Mouse (Mus musculus) embryonic facial prominence, embryonic 14.5 days (tissue): ENCODE measurements around the gene Rdm1. TPM values are rescaled to one million over a fixed set of nuclear protein-coding genes. Genes with fewer than 3 reads are reported as not detected.
A peak's percentile ranks its signal among the peaks of the same experiment; 100 is the strongest.
"Not testable (repeated sequence)": the region's sequence is repeated elsewhere in the genome, so short reads cannot be mapped to it uniquely, and the experiment has no call there.

Experiments used
- ATAC-seq: fragments of 200-750 bp; cut with Nextera tagmentation; 2 replicates; pipeline ENCODE4 v1.8.0; 2017; ENCODE audit warnings: low read depth, moderate number of reproducible peaks, moderate TSS enrichment
- DNase-seq: peaks from one replicate; pipeline ENCODE4 v3.0.0-alpha.2; 2015; ENCODE audit warnings: low spot score
- H3K27ac ChIP-seq: fragments of 300-500 bp; sonication (generic); replicated peaks from 2 replicates; pipeline ENCODE4 v1.5.1; 2014; ENCODE audit warnings: low read depth, mild to moderate bottlenecking, low read length, moderate library complexity
- H3K27me3 ChIP-seq: fragments of 300-500 bp; sonication (generic); replicated peaks from 2 replicates; pipeline ENCODE4 v1.6.1; 2014; ENCODE audit warnings: low read length; ENCODE audit not compliant: control insufficient read depth, insufficient read depth
- H3K36me3 ChIP-seq: fragments of 300-500 bp; sonication (generic); 2 replicates; pipeline ENCODE4 v1.6.1; 2014; ENCODE audit warnings: low read length, mixed read lengths; ENCODE audit not compliant: control insufficient read depth, insufficient read depth
- H3K4me1 ChIP-seq: fragments of 300-500 bp; sonication (generic); 2 replicates; pipeline ENCODE4 v1.6.1; 2014; ENCODE audit warnings: antibody characterized with exemption, low read length; ENCODE audit not compliant: control insufficient read depth, insufficient read depth
- H3K4me2 ChIP-seq: fragments of 300-500 bp; sonication (generic); 2 replicates; pipeline ENCODE4 v1.6.1; 2014; ENCODE audit warnings: low read depth, mild to moderate bottlenecking, low read length, moderate library complexity, mixed read lengths
- H3K4me3 ChIP-seq: fragments of 300-500 bp; sonication (generic); 2 replicates; pipeline ENCODE4 v1.5.1; 2014; ENCODE audit warnings: low read depth, mild to moderate bottlenecking, low read length
- H3K9ac ChIP-seq: fragments of 300-500 bp; sonication (generic); 2 replicates; pipeline ENCODE4 v1.6.1; 2014; ENCODE audit warnings: low read depth, mild to moderate bottlenecking, low read length, moderate library complexity, mixed read lengths
- H3K9me3 ChIP-seq: fragments of 300-500 bp; sonication (generic); 2 replicates; pipeline ENCODE4 v1.6.1; 2016; ENCODE audit warnings: low read length; ENCODE audit not compliant: control insufficient read depth
- WGBS: fragments of 180-500 bp; shearing (Covaris S2); extraction: QIAGEN DNeasy Blood & Tissue Kit; methylation state at CpG from one replicate; pipeline ENCODE4 v1.1.7; 2014; 5-methylcytosine and 5-hydroxymethylcytosine counted together
- polyA plus RNA-seq: library from polyadenylated mRNA; unstranded; fragments of >200 nt; fragmentation: Nextera tagmentation; extraction: Ambion mirVana; gene quantifications from 2 replicates; pipeline ENCODE4 v1.2.1, GENCODE M21; 2014

The Rdm1 gene
- polyA plus RNA-seq, 1 experiment from 2014 or later: 34.9 TPM

- Histone ChIP-seq H3K36me3 (no peaks in the 10 kb centered on the region), H3K9me3 (no peaks in the 10 kb centered on the region), H3K4me1 (peaks cover 16% of the 10 kb centered on the region), H3K27ac (no peak overlapping the region), H3K9ac (no peak overlapping the region), H3K27me3 (no peaks in the 10 kb centered on the region), H3K4me3 (no peak overlapping the region), H3K4me2 (no peak overlapping the region)
- 81% methylated on average over 6 of the region's 6 CpGs for WGBS
- no peak for ATAC-seq
- DNase-seq: no peak
These were observed 13.4 kb upstream of the Rdm1 start for GRCm38 (mm10) chr11:101613596-101613995.

- no peak for ATAC-seq
- no peaks in the 10 kb centered on the region for H3K9me3 ChIP-seq
- no peak overlapping the region for H3K4me2 ChIP-seq
- WGBS: 70% methylated on average over 4 of the region's 4 CpGs
- H3K27me3 ChIP-seq: no peaks in the 10 kb centered on the region
- no peaks in the 10 kb centered on the region for H3K36me3 ChIP-seq
- H3K4me3 ChIP-seq: no peak overlapping the region
- H3K4me1 ChIP-seq: peaks cover 16% of the 10 kb centered on the region
- no peak overlapping the region for H3K9ac ChIP-seq
- no peak overlapping the region for H3K27ac ChIP-seq
- DNase-seq: no peak
These were observed 12.9 kb upstream of the Rdm1 start for GRCm38 (mm10) chr11:101614116-101614515.

- no peak overlapping the region for H3K4me3 ChIP-seq
- H3K4me2 ChIP-seq: no peak overlapping the region
- ATAC-seq: no peak
- H3K9me3 ChIP-seq: no peaks in the 10 kb centered on the region
- no peaks in the 10 kb centered on the region for H3K36me3 ChIP-seq
- WGBS: 67% methylated on average over 6 of the region's 6 CpGs
- H3K9ac ChIP-seq: no peak overlapping the region
- H3K27me3 ChIP-seq: no peaks in the 10 kb centered on the region
- no peak for DNase-seq
- H3K4me1 ChIP-seq: peaks cover 16% of the 10 kb centered on the region
- no peak overlapping the region for H3K27ac ChIP-seq
These were observed 11.6 kb upstream of the Rdm1 start for GRCm38 (mm10) chr11:101615380-101615779.

DNA sequence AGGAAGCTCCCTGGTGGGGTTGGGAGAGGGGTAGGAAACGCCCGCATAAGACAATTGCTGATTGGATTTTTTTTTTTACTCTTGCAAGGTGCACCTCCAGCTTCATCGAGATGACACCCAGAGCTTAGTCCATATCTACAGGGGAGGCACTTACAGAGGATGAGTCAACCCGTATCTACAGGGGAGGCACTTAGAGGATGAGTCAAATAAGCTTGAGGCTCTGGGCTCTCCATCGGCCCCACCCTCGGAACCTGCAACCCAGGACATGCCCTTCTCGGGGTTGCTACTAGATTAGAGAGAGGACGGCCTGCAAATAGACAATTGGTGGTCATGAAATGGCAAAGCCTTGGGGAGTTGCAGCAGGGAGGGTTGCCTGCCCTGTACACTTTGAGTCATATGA, 10.9 kb upstream of the Rdm1 start:
- H3K36me3 ChIP-seq: no peaks in the 10 kb centered on the region

DNA sequence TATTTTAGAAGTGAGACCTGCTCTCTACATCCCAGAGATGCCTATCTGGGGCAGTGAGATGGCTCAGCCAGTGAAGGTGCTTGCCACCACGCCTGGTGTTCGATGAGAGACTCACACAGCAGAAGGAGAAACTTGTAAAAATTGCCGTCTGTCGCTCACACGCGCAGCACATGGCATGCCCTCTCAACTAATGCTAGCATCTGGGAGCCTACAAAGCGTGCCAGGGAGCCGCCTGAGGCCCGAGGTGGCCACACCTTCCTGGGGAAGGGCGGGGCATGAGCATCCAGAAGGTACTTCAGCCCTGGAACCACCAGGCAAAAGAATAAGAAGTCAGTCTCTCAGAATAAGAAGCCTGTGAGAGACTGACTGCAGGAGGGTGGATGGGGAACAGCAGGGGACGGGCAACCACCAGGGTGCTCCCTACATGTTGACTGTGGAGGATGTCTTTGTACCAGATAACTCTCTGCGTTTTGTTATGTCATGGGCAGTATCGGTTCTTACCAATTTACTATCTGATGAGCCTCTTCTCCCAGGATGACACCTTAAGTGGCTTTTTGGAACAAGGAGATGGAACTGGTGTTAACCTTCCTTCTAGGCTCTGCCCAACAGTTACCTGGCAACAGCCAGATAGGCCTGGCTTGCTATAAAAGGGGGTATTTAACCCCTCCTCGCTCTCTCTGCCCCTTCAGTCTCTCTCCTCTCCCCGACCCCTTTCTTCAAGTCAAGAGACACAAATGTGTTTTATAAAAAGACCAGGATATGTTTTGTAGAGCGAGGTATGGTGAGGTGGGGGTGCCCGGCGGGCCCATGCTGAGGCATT, 9.8 kb upstream of the Rdm1 start:
- no peaks in the 10 kb centered on the region for H3K36me3 ChIP-seq
- H3K9ac ChIP-seq: no peak overlapping the region
- H3K4me3 ChIP-seq: no peak overlapping the region
- peak overlapping the region; percentile 38; the same call in 1 of the 2 replicates for H3K4me2 ChIP-seq
- ATAC-seq (no peak), DNase-seq (no peak)
- H3K9me3 ChIP-seq: no peaks in the 10 kb centered on the region
- 21% methylated on average over 18 of the region's 18 CpGs for WGBS
- H3K27ac ChIP-seq: no peak overlapping the region
- H3K27me3 ChIP-seq: no peaks in the 10 kb centered on the region
- H3K4me1 ChIP-seq: peaks cover 16% of the 10 kb centered on the region

More for the DNA sequence above, 10.9 kb upstream of the Rdm1 start:
- no peak overlapping the region for H3K4me3 ChIP-seq
- DNase-seq (no peak), ATAC-seq (no peak)
- 88% methylated on average over 8 of the region's 8 CpGs for WGBS
- H3K9ac ChIP-seq: no peak overlapping the region
- H3K4me1 ChIP-seq: peaks cover 16% of the 10 kb centered on the region
- H3K4me2 ChIP-seq: no peak overlapping the region
- H3K27ac ChIP-seq: no peak overlapping the region
- no peaks in the 10 kb centered on the region for H3K9me3 ChIP-seq
- no peaks in the 10 kb centered on the region for H3K27me3 ChIP-seq

DNA sequence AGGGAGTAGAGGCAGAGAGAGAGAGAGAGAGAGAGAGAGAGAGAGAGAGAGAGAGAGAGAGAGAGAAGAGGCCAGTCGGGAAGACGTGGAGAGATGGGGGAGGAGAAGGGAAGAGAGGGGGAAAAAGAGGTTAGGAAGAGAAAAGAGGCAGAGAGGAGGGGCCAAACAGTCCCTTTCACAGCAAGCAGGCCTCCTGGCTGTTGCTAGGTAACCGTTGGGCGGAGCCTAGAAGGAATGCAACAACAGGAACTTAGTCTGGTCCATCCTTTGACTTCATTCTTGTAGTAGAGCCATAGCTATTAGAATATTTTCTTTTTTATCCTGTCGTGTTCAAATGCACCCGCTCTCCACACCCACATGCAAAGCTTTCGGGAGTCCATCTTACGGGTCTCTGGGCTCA, 9.1 kb upstream of the Rdm1 start:
- ATAC-seq (peak; percentile 72; the same call in 1 of the 2 replicates), DNase-seq (peak; percentile 92)
- peak overlapping the region; percentile 38 for H3K4me2 ChIP-seq
- H3K9me3 ChIP-seq: no peaks in the 10 kb centered on the region
- no peak overlapping the region for H3K27ac ChIP-seq
- no peaks in the 10 kb centered on the region for H3K36me3 ChIP-seq
- no peak overlapping the region for H3K9ac ChIP-seq
- no peaks in the 10 kb centered on the region for H3K27me3 ChIP-seq
- 4% methylated on average over 8 of the region's 8 CpGs for WGBS
- H3K4me3 ChIP-seq: 0 out of 2 replicates have a peak overlapping the region, but pooled peaks have one; percentile 5
- peaks cover 16% of the 10 kb centered on the region for H3K4me1 ChIP-seq

- Histone ChIP-seq H3K9me3 (no peaks in the 10 kb centered on the region), H3K4me3 (no peak overlapping the region), H3K36me3 (no peaks in the 10 kb centered on the region), H3K4me1 (peaks cover 16% of the 10 kb centered on the region), H3K27me3 (no peaks in the 10 kb centered on the region), H3K27ac (no peak overlapping the region), H3K4me2 (no peak overlapping the region), H3K9ac (no peak overlapping the region)
- WGBS: 66% methylated on average over 3 of the region's 3 CpGs
- DNase-seq (no peak), ATAC-seq (no peak)
These were observed 8.4 kb upstream of the Rdm1 start for GRCm38 (mm10) chr11:101618596-101618995.

DNA sequence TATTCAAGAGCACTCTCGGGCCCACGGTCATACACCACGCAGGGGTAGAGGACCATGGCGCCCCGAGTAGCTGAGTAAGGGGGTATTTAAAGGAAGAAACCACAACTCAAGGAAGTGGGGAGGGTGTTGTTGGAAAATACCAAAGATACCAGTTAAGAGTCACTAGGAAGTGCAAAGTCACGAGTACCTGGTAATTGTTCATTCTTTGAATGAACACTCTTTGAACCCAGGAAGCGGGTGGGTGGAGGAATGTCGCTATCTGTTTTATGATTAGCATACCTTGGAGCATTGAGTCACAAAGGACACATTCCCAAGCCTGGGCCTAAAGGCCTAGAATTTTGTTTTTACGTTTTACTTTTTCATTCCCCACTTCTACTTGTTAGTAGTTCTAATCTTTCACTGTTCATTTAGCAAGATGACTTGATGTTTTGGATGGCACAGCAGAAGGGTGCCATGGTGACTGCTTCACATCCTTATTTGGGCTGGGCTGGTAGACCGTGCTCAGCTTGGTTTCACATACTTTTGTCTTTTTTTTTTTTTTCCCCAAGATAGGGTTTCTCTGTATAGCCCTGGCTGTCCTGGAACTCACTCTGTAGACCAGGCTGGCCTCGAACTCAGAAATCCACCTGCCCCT, 6.9 kb upstream of the Rdm1 start:
- ATAC-seq: not testable (repeated sequence)

More for the DNA sequence above, 6.9 kb upstream of the Rdm1 start:
- not testable (repeated sequence) for H3K36me3 ChIP-seq, H3K27me3 ChIP-seq, H3K27ac ChIP-seq, H3K4me2 ChIP-seq, H3K9me3 ChIP-seq, DNase-seq, H3K9ac ChIP-seq, H3K4me3 ChIP-seq
- 87% methylated on average over 11 of the region's 11 CpGs for WGBS
- peaks cover 16% of the 10 kb centered on the region for H3K4me1 ChIP-seq
